Mouse (Mus musculus) CH12.LX (cell line): ENCODE measurements around the gene Aff2. TPM values are rescaled to one million over a fixed set of nuclear protein-coding genes. Genes with fewer than 3 reads are reported as not detected.

Experiments
- DNase-seq: peaks from one replicate; pipeline ENCODE4 v3.0.0-alpha.2; 2013; ENCODE audit errors: extremely low read depth
- H3K27ac ChIP-seq: 2 replicates; pipeline ENCODE4 v1.5.1; 2012; ENCODE audit warnings: low read depth, mild to moderate bottlenecking, control low read depth, moderate library complexity; ENCODE audit not compliant: insufficient read depth
- H3K27me3 ChIP-seq: replicated peaks from 2 replicates; pipeline ENCODE3; 2012; ENCODE audit warnings: inconsistent platforms
- H3K36me3 ChIP-seq, 2 experiments: replicated peaks in 1 of 2; 2 replicates each; pipeline versions ENCODE3 to v1.6.1; 2012; ENCODE audit warnings: inconsistent platforms in 1 of 2, low read length in 1 of 2, mild to moderate bottlenecking in 1 of 2, mixed read lengths in 1 of 2, moderate library complexity in 1 of 2; ENCODE audit not compliant: control insufficient read depth in 1 of 2, insufficient read depth in 1 of 2
- H3K4me1 ChIP-seq, 2 experiments: 2 replicates each; pipeline ENCODE4 v1.6.1; 2012; ENCODE audit warnings: inconsistent platforms in 1 of 2, moderate library complexity in 1 of 2; ENCODE audit not compliant: insufficient read depth in 2 of 2, control insufficient read depth in 1 of 2
- H3K4me2 ChIP-seq: 2 replicates; pipeline ENCODE4 v1.6.1; 2012; ENCODE audit warnings: low read depth, mild to moderate bottlenecking, control low read depth; ENCODE audit not compliant: poor library complexity, insufficient read depth, severe bottlenecking
- H3K4me3 ChIP-seq, 3 experiments: fragments of 150-350 bp in 1 of 3; sonication (generic) in 1 of 3; replicated peaks in 1 of 3; 2 replicates each; pipeline versions ENCODE3 to v1.5.1; 2011 to 2012; ENCODE audit warnings: low read depth in 2 of 3, low read length in 2 of 3, mild to moderate bottlenecking in 2 of 3, moderate library complexity in 2 of 3, control low read depth in 1 of 3, improper control_type of control experiment in 1 of 3, inconsistent platforms in 1 of 3, mixed read lengths in 1 of 3; ENCODE audit not compliant: poor library complexity in 1 of 3
- H3K79me2 ChIP-seq: replicated peaks from 2 replicates; pipeline ENCODE4 v1.6.1; 2012; ENCODE audit warnings: mild to moderate bottlenecking, moderate library complexity; ENCODE audit not compliant: control insufficient read depth, poor library complexity, insufficient read depth, severe bottlenecking; ENCODE audit errors: extremely low read depth
- H3K9ac ChIP-seq: 2 replicates; pipeline ENCODE4 v1.6.1; 2012; ENCODE audit warnings: low read depth, mild to moderate bottlenecking, control low read depth, moderate library complexity; ENCODE audit not compliant: insufficient read depth
- H3K9me3 ChIP-seq: replicated peaks from 2 replicates; pipeline ENCODE3; 2012; ENCODE audit warnings: low read length, inconsistent platforms, mixed read lengths
- CHD1 ChIP-seq: IDR thresholded peaks from 2 replicates; pipeline ENCODE4 v1.6.1; 2012; ENCODE audit warnings: low read depth, low read length, improper control_type of control experiment, inconsistent platforms
- ELF1 ChIP-seq: IDR thresholded peaks from 2 replicates; pipeline ENCODE4 v1.6.1; 2014; ENCODE audit warnings: low read depth, mild to moderate bottlenecking, inconsistent platforms, low read length, improper control_type of control experiment
- IRF4 ChIP-seq: IDR thresholded peaks from 2 replicates; pipeline ENCODE4 v1.6.1; 2014; ENCODE audit warnings: low read depth, mild to moderate bottlenecking, inconsistent platforms, low read length, improper control_type of control experiment
- JUND ChIP-seq: conservative IDR thresholded peaks from 2 replicates; pipeline ENCODE4 v1.6.1; 2011; ENCODE audit warnings: low read depth, low read length, improper control_type of control experiment
- KAT2A ChIP-seq: IDR thresholded peaks from 2 replicates; pipeline ENCODE4 v1.6.1; 2012; ENCODE audit warnings: low read length, improper control_type of control experiment, inconsistent platforms; ENCODE audit not compliant: insufficient replicate concordance
- MAFK ChIP-seq: IDR thresholded peaks from 2 replicates; pipeline ENCODE4 v1.6.1; 2011; ENCODE audit warnings: low read length, improper control_type of control experiment; ENCODE audit not compliant: insufficient replicate concordance
- MAX ChIP-seq: IDR thresholded peaks from 2 replicates; pipeline ENCODE4 v1.6.1; 2011; ENCODE audit warnings: low read length, improper control_type of control experiment
- MXI1 ChIP-seq: IDR thresholded peaks from 2 replicates; pipeline ENCODE4 v1.6.1; 2011; ENCODE audit warnings: mild to moderate bottlenecking, low read depth, low read length, improper control_type of control experiment
- PAX5 ChIP-seq: IDR thresholded peaks from 2 replicates; pipeline ENCODE4 v1.6.1; 2012; ENCODE audit warnings: low read length, inconsistent platforms, mixed read lengths
- SMC3 ChIP-seq: IDR thresholded peaks from 2 replicates; pipeline ENCODE4 v1.6.1; 2011; ENCODE audit warnings: low read depth, low read length, improper control_type of control experiment
- TBP ChIP-seq: conservative IDR thresholded peaks from 2 replicates; pipeline ENCODE4 v1.6.1; 2011; ENCODE audit warnings: low read depth, low read length, improper control_type of control experiment
- TCF12 ChIP-seq: IDR thresholded peaks from 2 replicates; pipeline ENCODE4 v1.6.1; 2014; ENCODE audit warnings: low read depth, mild to moderate bottlenecking, inconsistent platforms, low read length, improper control_type of control experiment
- ZKSCAN1 ChIP-seq: IDR thresholded peaks from 2 replicates; pipeline ENCODE4 v1.6.1; 2012; ENCODE audit warnings: low read depth, inconsistent platforms, low read length, improper control_type of control experiment, borderline replicate concordance
- ZMIZ1 ChIP-seq: IDR thresholded peaks from 2 replicates; pipeline ENCODE4 v1.6.1; 2012; ENCODE audit warnings: low read depth, mild to moderate bottlenecking, inconsistent platforms, low read length, improper control_type of control experiment
- ZNF384 ChIP-seq: IDR thresholded peaks from 2 replicates; pipeline ENCODE4 v1.6.1; 2012; ENCODE audit warnings: low read depth, low read length, improper control_type of control experiment, inconsistent platforms
- dilution Hi-C: fragments of 300-500 bp; cut with MboI; formaldehyde crosslinking; loops from 2 replicates; pipeline ENCODE4 v1.14.3; 2020; ENCODE audit warnings: low sequenced_read_pairs; ENCODE audit not compliant: extremely low pct_unique_long_range_greater_than_20kb, extremely low pct_ligation_motif_present
- in situ Hi-C: fragments of 300-500 bp; cut with MboI; formaldehyde crosslinking; loops from 3 replicates; pipeline ENCODE4 v1.14.3; 2019; ENCODE audit warnings: low sequenced_read_pairs, low pct_ligation_motif_present, low pct_unique_long_range_greater_than_20kb, mixed read lengths
- polyA plus RNA-seq: library from polyadenylated mRNA; unstranded; fragments of >175 nt; gene quantifications from 2 replicates; pipeline ENCODE4 v1.2.1, GENCODE M21; 2012; ENCODE audit warnings: low read depth; ENCODE audit not compliant: insufficient read length
- total RNA-seq, 2 experiments: library from RNA; depleted of rRNA; stranded (reverse); fragments of 300-350 nt in 1 of 2; fragments of >200 nt in 1 of 2; gene quantifications; 2 replicates each; pipeline ENCODE4 v1.2.3; 2012 to 2014

Gene Aff2
- total and polyA plus RNA-seq, 3 experiments, result not detected

DNA sequence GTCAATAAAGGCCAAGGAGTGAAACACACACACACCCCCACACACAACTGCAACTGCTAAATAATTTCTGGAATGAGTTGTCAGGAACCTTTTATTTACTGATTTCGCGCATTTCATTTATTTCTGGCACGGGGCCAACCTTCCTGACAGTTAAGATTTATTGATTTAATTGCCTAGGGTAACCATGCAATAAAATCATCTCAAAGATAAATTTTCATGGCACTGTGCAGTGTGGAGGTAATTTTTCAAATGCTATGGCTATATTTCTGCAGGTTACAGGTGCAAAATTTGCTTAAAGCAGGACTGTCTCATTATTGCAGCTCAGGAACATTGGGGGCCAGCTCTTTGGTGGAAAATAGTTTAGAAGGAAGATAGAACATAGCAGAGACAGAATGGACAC lies 531.6 kb downstream of the Aff2 start:
- no peak overlapping the region for H3K27ac ChIP-seq
- TF ChIP-seq ZMIZ1, result no peak
- TF ChIP-seq TCF12, result no peak
- no peak for TF ChIP-seq MAX
- TF ChIP-seq ELF1, result no peak
- TF ChIP-seq MAFK, result no peak
- TF ChIP-seq IRF4, result no peak
- no peak for TF ChIP-seq ZNF384
- TF ChIP-seq TBP, result no peak
- TF ChIP-seq MXI1, result no peak
- TF ChIP-seq CHD1, result no peak
- TF ChIP-seq PAX5, result no peak
- no peak for TF ChIP-seq KAT2A
- TF ChIP-seq ZKSCAN1, result no peak
- no peak for TF ChIP-seq JUND
- no peak for TF ChIP-seq SMC3
- H3K4me3 ChIP-seq, result no peak overlapping the region
- in situ Hi-C loops (no loop called here), dilution Hi-C loops (no loop called here)
- no peaks in the 10 kb centered on the region for H3K79me2 ChIP-seq
- H3K4me1 ChIP-seq, result no peaks in the 10 kb centered on the region
- no peaks in the 10 kb centered on the region for H3K36me3 ChIP-seq
- no peaks in the 10 kb centered on the region for H3K27me3 ChIP-seq
- no peak overlapping the region for H3K9ac ChIP-seq
- DNase-seq, result no peak
- no peaks in the 10 kb centered on the region for H3K9me3 ChIP-seq
- no peak overlapping the region for H3K4me2 ChIP-seq
